Mouse (Mus musculus): ENCODE data around the gene Ubtf. TPM values are rescaled to one million over a fixed set of nuclear protein-coding genes. Genes with fewer than 3 reads are reported as not detected.
A peak's percentile ranks its signal among the peaks of the same experiment; 100 is the strongest.

The Ubtf gene
- polyA plus RNA-seq, 1 experiment from 2014 or later = 98.8 TPM

DNA sequence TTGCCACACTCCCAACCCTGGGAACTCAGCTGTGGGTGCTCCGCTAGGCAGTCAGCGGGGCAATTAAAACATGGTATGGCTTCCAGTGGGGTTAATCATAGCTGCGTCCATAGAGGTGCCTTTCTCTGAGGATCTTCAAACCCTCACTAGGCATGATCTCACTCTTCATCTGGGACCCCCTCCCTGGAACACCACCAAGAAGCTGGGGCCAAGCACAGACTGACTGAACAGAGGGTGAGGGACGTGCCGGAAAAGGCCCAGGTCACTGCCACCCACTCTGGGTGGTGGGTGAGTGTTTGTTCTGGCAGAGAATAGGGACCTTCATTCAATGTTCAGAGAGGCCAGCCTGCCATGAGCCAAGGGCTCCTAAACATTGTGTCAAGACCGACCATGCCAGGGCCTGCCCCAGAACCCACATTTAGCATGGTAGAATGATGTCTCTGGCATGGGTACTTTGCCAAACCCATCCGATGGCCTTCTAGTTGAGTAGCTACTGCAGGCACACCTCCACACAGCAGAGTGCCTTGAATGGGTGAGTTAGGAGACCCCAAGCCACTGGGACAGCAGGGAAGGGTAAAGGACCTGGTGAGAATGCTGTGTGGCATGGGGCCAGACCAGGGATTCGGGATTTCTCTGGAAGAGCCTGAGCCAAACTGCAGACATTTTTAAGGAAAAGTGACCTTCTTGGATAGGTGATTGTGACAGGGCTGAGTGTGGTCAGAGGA, 52.7 kb downstream of the Ubtf start:
- Histone ChIP-seq H3K4me3 (no peak overlapping the region), H3K4me1 (peaks cover 13% of the 10 kb centered on the region; the same call in 1 of the 2 replicates), H3K9ac (no peak overlapping the region), H3K4me2 (0 out of 2 replicates have a peak overlapping the region, but pooled peaks have one; percentile 23), H3K27me3 (replicated peaks) (no peaks in the 10 kb centered on the region; the same call in 1 of the 2 replicates), H3K36me3 (peaks cover 35% of the 10 kb centered on the region), H3K9me3 (replicated peaks) (no peaks in the 10 kb centered on the region), H3K27ac (no peak overlapping the region)
- no peak for ATAC-seq
- 81% methylated on average over 8 of the region's 8 CpGs for WGBS (ENCODE audit: insufficient replicate concordance)

DNA sequence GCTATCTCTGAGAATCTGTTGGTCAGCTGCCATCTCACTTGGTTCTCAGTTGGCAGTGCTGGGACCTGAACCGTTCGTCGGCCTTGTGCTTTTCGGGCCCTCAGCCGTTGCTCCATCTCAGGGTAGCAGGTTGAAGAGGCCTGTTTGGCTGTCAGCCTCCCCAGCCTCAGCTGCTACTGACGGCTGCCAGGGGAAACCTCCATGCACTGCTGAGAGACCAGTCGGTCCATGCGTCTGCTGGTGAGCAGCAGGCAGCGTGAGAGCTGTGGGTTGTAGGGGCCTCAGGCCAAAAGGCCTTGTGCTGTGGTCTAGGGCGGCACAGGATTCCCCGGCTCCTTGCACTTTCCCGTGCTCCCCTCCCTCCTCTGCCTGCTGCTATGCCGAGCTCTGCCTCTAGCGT, 53.7 kb downstream of the Ubtf start:
- Histone ChIP-seq H3K9me3 (replicated peaks) (no peaks in the 10 kb centered on the region), H3K9ac (no peak overlapping the region), H3K36me3 (peaks cover 44% of the 10 kb centered on the region), H3K27me3 (replicated peaks) (no peaks in the 10 kb centered on the region; the same call in 1 of the 2 replicates), H3K4me1 (peaks cover 13% of the 10 kb centered on the region; the same call in 1 of the 2 replicates), H3K27ac (no peak overlapping the region), H3K4me2 (no peak overlapping the region), H3K4me3 (no peak overlapping the region)
- WGBS (ENCODE audit: insufficient replicate concordance) = 67% methylated on average over 14 of the region's 14 CpGs
- no peak for ATAC-seq

DNA sequence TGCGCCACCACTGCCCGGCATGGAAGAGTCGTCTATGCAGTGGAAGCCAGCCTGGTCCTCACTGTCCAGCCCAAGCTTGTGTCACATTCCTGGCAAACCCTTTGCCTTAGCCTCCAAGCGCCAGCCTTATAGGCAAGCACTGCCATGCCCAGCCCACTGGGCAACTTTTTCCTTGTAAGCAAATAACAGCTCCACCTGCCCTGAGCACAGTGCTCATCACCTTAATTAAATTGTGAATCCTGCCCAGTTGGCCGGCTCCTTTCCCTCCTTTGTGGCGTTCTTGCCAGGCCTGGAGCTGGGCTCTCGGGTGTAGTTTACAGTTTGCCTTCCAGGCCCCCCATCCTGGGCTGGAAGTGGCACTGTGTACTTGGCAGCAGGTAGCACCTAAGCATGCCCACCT, 56.3 kb downstream of the Ubtf start:
- H3K27ac ChIP-seq = no peak overlapping the region
- 85% methylated on average over 7 of the region's 7 CpGs for WGBS (ENCODE audit: insufficient replicate concordance)
- no peak overlapping the region for H3K9ac ChIP-seq
- H3K27me3 ChIP-seq (replicated peaks) = no peaks in the 10 kb centered on the region
- peaks cover 68% of the 10 kb centered on the region for H3K36me3 ChIP-seq
- H3K4me1 ChIP-seq = peaks cover 16% of the 10 kb centered on the region
- no peaks in the 10 kb centered on the region for H3K9me3 ChIP-seq (replicated peaks)
- no peak for ATAC-seq
- H3K4me2 ChIP-seq = no peak overlapping the region
- no peak overlapping the region for H3K4me3 ChIP-seq

DNA sequence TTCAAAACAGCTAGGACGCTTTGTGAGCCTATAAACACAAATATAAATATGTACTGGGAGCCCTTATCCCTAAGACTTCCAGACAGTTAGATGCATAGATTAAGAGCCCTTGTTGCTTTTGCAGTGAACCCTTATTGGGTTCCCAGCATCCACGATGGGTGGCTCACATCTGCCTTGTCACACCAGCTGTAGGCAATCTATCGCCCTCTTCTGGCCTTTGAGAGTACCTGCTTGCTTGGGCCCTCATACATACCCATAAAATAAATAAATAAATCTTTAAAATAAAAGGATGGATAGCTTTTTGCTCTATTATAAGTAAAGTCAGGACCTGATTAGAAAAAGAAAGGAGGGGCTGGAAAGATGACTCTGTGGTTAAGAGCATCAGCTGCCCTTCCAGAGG, 61.0 kb downstream of the Ubtf start:
- 82% methylated on average over 3 of the region's 3 CpGs for WGBS (ENCODE audit: insufficient replicate concordance)
- Histone ChIP-seq H3K9ac (0 out of 2 replicates have a peak overlapping the region, but pooled peaks have one; percentile 8), H3K4me1 (peaks cover 12% of the 10 kb centered on the region), H3K9me3 (replicated peaks) (no peaks in the 10 kb centered on the region), H3K27ac (no peak overlapping the region), H3K27me3 (replicated peaks) (no peaks in the 10 kb centered on the region), H3K36me3 (peaks cover 87% of the 10 kb centered on the region), H3K4me3 (no peak overlapping the region), H3K4me2 (no peak overlapping the region)
- no peak for ATAC-seq

DNA sequence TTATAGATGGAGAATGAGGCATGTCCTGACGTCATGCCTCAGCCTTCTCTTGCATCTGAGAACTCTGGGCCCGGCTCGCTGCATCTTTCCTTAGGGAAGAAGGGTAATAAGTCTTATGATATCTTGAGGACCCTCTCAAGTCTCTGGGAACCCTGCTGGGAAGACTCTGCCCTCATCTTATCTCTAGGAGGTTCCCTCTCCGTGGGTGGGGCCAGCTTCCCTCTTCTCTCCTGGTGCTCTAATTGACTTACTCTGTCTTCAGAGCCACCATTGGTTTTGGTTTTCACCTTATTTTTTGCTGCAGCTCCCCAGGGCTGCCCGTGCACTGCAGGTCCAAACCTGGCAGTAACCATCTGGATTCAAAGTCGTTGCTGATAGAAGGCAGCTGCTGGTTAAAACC, 61.4 kb downstream of the Ubtf start:
- no peaks in the 10 kb centered on the region for H3K27me3 ChIP-seq (replicated peaks)
- peaks cover 12% of the 10 kb centered on the region for H3K4me1 ChIP-seq
- no peak overlapping the region for H3K4me3 ChIP-seq
- no peak for ATAC-seq
- 0 out of 2 replicates have a peak overlapping the region, but pooled peaks have one; percentile 8 for H3K9ac ChIP-seq
- WGBS (ENCODE audit: insufficient replicate concordance) = 69% methylated on average over 6 of the region's 6 CpGs
- no peak overlapping the region for H3K4me2 ChIP-seq
- no peak overlapping the region; the same call in 1 of the 2 replicates for H3K27ac ChIP-seq
- no peaks in the 10 kb centered on the region for H3K9me3 ChIP-seq (replicated peaks)
- peaks cover 83% of the 10 kb centered on the region for H3K36me3 ChIP-seq

DNA sequence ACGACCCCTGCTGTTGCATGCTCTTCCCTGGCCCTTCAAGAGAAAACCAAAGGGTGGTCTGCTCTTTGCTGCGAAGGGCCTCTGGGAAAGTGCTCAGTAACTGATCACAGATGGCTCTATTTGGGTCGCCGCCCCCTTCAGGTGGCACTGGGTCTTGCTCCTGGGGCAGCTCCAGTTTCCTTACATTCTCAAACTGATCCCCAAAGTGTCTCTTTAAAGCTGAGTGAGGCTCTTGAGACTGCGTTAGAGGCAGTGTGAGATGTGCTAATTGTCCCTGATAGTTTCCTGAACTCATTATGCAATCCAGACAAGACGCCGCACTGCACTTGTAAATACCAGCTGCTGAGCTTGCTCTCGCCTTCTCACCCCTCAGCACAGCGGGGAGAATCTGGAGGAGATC, 62.0 kb downstream of the Ubtf start:
- no peak overlapping the region for H3K4me2 ChIP-seq
- peaks cover 12% of the 10 kb centered on the region for H3K4me1 ChIP-seq
- 63% methylated on average over 9 of the region's 9 CpGs for WGBS (ENCODE audit: insufficient replicate concordance)
- H3K27ac ChIP-seq = no peak overlapping the region
- H3K36me3 ChIP-seq = peaks cover 81% of the 10 kb centered on the region
- no peaks in the 10 kb centered on the region for H3K9me3 ChIP-seq (replicated peaks)
- no peak overlapping the region for H3K4me3 ChIP-seq
- no peaks in the 10 kb centered on the region for H3K27me3 ChIP-seq (replicated peaks)
- no peak for ATAC-seq
- no peak overlapping the region for H3K9ac ChIP-seq

Other genes starting within 250 kb of the Ubtf start
- gene Mpp2, start 231.2 kb downstream of the Ubtf start, polyA plus RNA-seq (2016; fragmentation: Nextera tagmentation; extraction: Ambion mirVana) = 15.1 and 16.7 TPM in 2 replicates
- not detected in 2 replicates for gene Ppy, start 218.4 kb downstream of the Ubtf start, polyA plus RNA-seq (2016; fragmentation: Nextera tagmentation; extraction: Ambion mirVana)
- 0.32 TPM in 1 of 2 replicates, not detected in the other for gene Pyy, start 211.9 kb downstream of the Ubtf start, polyA plus RNA-seq (2016; fragmentation: Nextera tagmentation; extraction: Ambion mirVana)
- gene Nags, start 174.2 kb downstream of the Ubtf start, polyA plus RNA-seq (2016; fragmentation: Nextera tagmentation; extraction: Ambion mirVana) = 7.7 and 8.8 TPM in 2 replicates
- 16.3 TPM in 2 replicates for gene Tmem101, start 163.3 kb downstream of the Ubtf start, polyA plus RNA-seq (2016; fragmentation: Nextera tagmentation; extraction: Ambion mirVana)
- gene Lsm12, start 134.4 kb downstream of the Ubtf start, polyA plus RNA-seq (2016; fragmentation: Nextera tagmentation; extraction: Ambion mirVana) = 84.3 and 85.8 TPM in 2 replicates
- 18.0 and 19.7 TPM in 2 replicates for gene G6pc3, start 130.1 kb downstream of the Ubtf start, polyA plus RNA-seq (2016; fragmentation: Nextera tagmentation; extraction: Ambion mirVana)
- 21.7 and 23.1 TPM in 2 replicates for gene Hdac5, start 89.6 kb downstream of the Ubtf start, polyA plus RNA-seq (2016; fragmentation: Nextera tagmentation; extraction: Ambion mirVana)
- 19.5 and 19.7 TPM in 2 replicates for gene BC030867, start 70.9 kb downstream of the Ubtf start, polyA plus RNA-seq (2016; fragmentation: Nextera tagmentation; extraction: Ambion mirVana)
- 0.05 TPM in 1 of 2 replicates, not detected in the other for gene Asb16, start 51.0 kb downstream of the Ubtf start, polyA plus RNA-seq (2016; fragmentation: Nextera tagmentation; extraction: Ambion mirVana)
- 28.4 and 28.9 TPM in 2 replicates for gene Tmub2, start 34.8 kb downstream of the Ubtf start, polyA plus RNA-seq (2016; fragmentation: Nextera tagmentation; extraction: Ambion mirVana)
- 7.3 and 7.5 TPM in 2 replicates for gene Atxn7l3, start 23.1 kb downstream of the Ubtf start, polyA plus RNA-seq (2016; fragmentation: Nextera tagmentation; extraction: Ambion mirVana)
- 913 and 972 TPM in 2 replicates for gene Slc4a1, start 46.5 kb upstream of the Ubtf start, polyA plus RNA-seq (2016; fragmentation: Nextera tagmentation; extraction: Ambion mirVana)
- gene Rundc3a, start 73.7 kb upstream of the Ubtf start, polyA plus RNA-seq (2016; fragmentation: Nextera tagmentation; extraction: Ambion mirVana) = 1.9 and 2.1 TPM in 2 replicates
- 365 and 367 TPM in 2 replicates for gene Slc25a39, start 88.2 kb upstream of the Ubtf start, polyA plus RNA-seq (2016; fragmentation: Nextera tagmentation; extraction: Ambion mirVana)
- 55.8 and 58.1 TPM in 2 replicates for gene Grn, start 110.6 kb upstream of the Ubtf start, polyA plus RNA-seq (2016; fragmentation: Nextera tagmentation; extraction: Ambion mirVana)
- gene Fam171a2, start 127.9 kb upstream of the Ubtf start, polyA plus RNA-seq (2016; fragmentation: Nextera tagmentation; extraction: Ambion mirVana) = 1.3 and 1.9 TPM in 2 replicates
- gene Itga2b, start 150.4 kb upstream of the Ubtf start, polyA plus RNA-seq (2016; fragmentation: Nextera tagmentation; extraction: Ambion mirVana) = 82.1 and 88.2 TPM in 2 replicates
- 25.8 and 26.5 TPM in 2 replicates for gene Gpatch8, start 236.7 kb upstream of the Ubtf start, polyA plus RNA-seq (2016; fragmentation: Nextera tagmentation; extraction: Ambion mirVana)